Mouse (Mus musculus): ENCODE data around the gene 9530002B09Rik.

DNA sequence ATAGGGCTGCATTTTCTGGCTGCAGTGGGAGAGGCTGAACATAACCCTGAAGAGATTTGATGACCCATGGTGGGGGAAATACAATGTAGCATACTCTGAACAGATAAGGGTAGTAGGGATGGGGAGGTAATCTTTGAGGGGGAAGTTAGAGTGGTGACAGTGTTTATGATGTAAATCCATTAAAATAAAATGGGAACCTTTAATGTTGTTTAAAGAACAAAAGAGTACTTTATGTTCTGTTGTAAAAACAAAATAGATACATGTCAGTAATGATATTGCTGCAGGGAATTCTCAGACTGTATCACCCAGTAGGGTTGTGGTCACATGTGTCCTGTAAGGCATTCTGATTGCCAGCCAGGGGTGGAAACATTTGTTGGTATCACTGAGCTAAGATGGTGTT, at the start of gene 9530002B09Rik:
- TF ChIP-seq CTCF (IDR thresholded peaks at IDR 0.05; ENCODE audit: low read depth, low read length) (no peak), POLR2A (IDR thresholded peaks at IDR 0.05; ENCODE audit: extremely low read depth, insufficient read depth, low read length) (no peak)
